Mouse (Mus musculus) CD4-positive, CD25-positive, alpha-beta regulatory T cell, adult 4 months (primary cell): ENCODE measurements around the gene Avpi1. TPM values are rescaled to one million over a fixed set of nuclear protein-coding genes. Genes with fewer than 3 reads are reported as not detected.

ENCODE experiments used
- ATAC-seq: one replicate; pipeline ENCODE4 v1.8.0; 2017
- polyA plus RNA-seq, 2 experiments: library from polyadenylated mRNA; unstranded; fragments of 100-300 nt; shearing (Covaris generic); gene quantifications; one replicate each; pipeline ENCODE4 v1.2.1; 2017

Gene Avpi1
- polyA plus RNA-seq, 2 experiments from 2014 or later = 4.5 to 7.2 TPM

- no peak for ATAC-seq
These were observed 15.8 kb upstream of the Avpi1 start for GRCm38 (mm10) chr19:42144541-42145167.

- ATAC-seq = no peak
These were observed 15.2 kb upstream of the Avpi1 start for GRCm38 (mm10) chr19:42144067-42144466.

- no peak for ATAC-seq
These were observed 13.9 kb upstream of the Avpi1 start for GRCm38 (mm10) chr19:42142757-42143156.

- no peak for ATAC-seq
These were observed 13.1 kb upstream of the Avpi1 start for GRCm38 (mm10) chr19:42141998-42142397.

- no peak for ATAC-seq
These were observed 11.1 kb upstream of the Avpi1 start for GRCm38 (mm10) chr19:42139724-42140517.

GRCm38 (mm10) chr19:42138517-42139285 lies 9.8 kb upstream of the Avpi1 start:
- no peak for ATAC-seq

- ATAC-seq = no peak
These were observed 8.4 kb upstream of the Avpi1 start for GRCm38 (mm10) chr19:42137167-42137672.

GRCm38 (mm10) chr19:42136126-42136525 lies 7.3 kb upstream of the Avpi1 start:
- no peak for ATAC-seq

GRCm38 (mm10) chr19:42135070-42135469 lies 6.2 kb upstream of the Avpi1 start:
- no peak for ATAC-seq

GRCm38 (mm10) chr19:42131101-42131500 lies 2.2 kb upstream of the Avpi1 start:
- ATAC-seq = no peak

- no peak for ATAC-seq
These were observed 1.4 kb upstream of the Avpi1 start for GRCm38 (mm10) chr19:42130294-42130606.

- peak; percentile 40 for ATAC-seq
These were observed 842 bp upstream of the Avpi1 start for GRCm38 (mm10) chr19:42129509-42130293.

GRCm38 (mm10) chr19:42128052-42128740 lies 663 bp downstream of the Avpi1 start:
- no peak for ATAC-seq

GRCm38 (mm10) chr19:42127024-42127423 lies 1.8 kb downstream of the Avpi1 start:
- no peak for ATAC-seq

GRCm38 (mm10) chr19:42126219-42126605 lies 2.6 kb downstream of the Avpi1 start:
- ATAC-seq = no peak

GRCm38 (mm10) chr19:42125501-42126218 lies 3.2 kb downstream of the Avpi1 start:
- ATAC-seq = no peak

GRCm38 (mm10) chr19:42124684-42125083 lies 4.2 kb downstream of the Avpi1 start:
- ATAC-seq = no peak

GRCm38 (mm10) chr19:42120451-42120850 lies 8.4 kb downstream of the Avpi1 start:
- no peak for ATAC-seq

- ATAC-seq = no peak
These were observed 10.3 kb downstream of the Avpi1 start for GRCm38 (mm10) chr19:42118596-42118995.

- ATAC-seq = no peak
These were observed 10.7 kb downstream of the Avpi1 start for GRCm38 (mm10) chr19:42118142-42118541.

- no peak for ATAC-seq
These were observed 13.0 kb downstream of the Avpi1 start for GRCm38 (mm10) chr19:42115783-42116335.
